In genomic region chr17:56547116-56547845, GRCm38 (mm10) we compare ENCODE assay signal across 10 mouse cellular contexts. TPM values are rescaled to one million over a fixed set of nuclear protein-coding genes. Genes with fewer than 3 reads are reported as not detected.
DNase-seq lines count a peak whose midpoint lies in the region; ATAC-seq and TF ChIP-seq lines count a peak whose summit lies in the region.
"Had no signal": no experiment of that assay in that cellular context is flagged by ENCODE, and none has a peak within 500 bp of the region (broad histone marks: within the 10 kb centered on the region; RNA-seq: fewer than 3 reads in every experiment).

No protein-coding gene starts in this region.

- no peak for TF ChIP-seq CTCF in left cerebral cortex, adult 2 months (IDR thresholded peaks at IDR 0.05)

- peak; percentile 10 to 11 for DNase-seq in left cerebral cortex, adult 2 months (ENCODE audit: extremely low spot score in 1 of 2, low spot score in 2 of 2)
- no peak for DNase-seq in left cerebral cortex, adult 11 months (ENCODE audit: low spot score)
- DNase-seq in cerebellum, postnatal 10 days = peak; percentile 94 to 97
- DNase-seq in gastrocnemius, postnatal 25 days = peak; percentile 49
- DNase-seq in retina, postnatal 1 day = peak; percentile 69
- no peak for DNase-seq in right cerebral cortex, postnatal 4 days
- DNase-seq: kidney, postnatal 36 days had no signal

- no peak overlapping the region for H3K4me3 ChIP-seq in left cerebral cortex, adult 2 months
- H3K4me3 ChIP-seq: liver, embryonic 15.5 days had no signal

- ATAC-seq in megakaryocyte, adult 5-6 weeks (ENCODE audit: poor library complexity, severe bottlenecking) = no peak

- intact Hi-C loops in left cerebral cortex, adult 2 months (cut with DNase I) = no loop called here

- H3K27ac ChIP-seq in left cerebral cortex, adult 2 months = no peak overlapping the region
- H3K27ac ChIP-seq: liver, embryonic 15.5 days had no signal

RNA-seq across cellular contexts. Expression of gene Gm20219, which starts 6.9 kb away (rescaled TPM):
- total RNA-seq in left cerebral cortex, adult 2 months (2021) = 1 to 10 TPM; 2.5 to 4.0 TPM
- under 1 TPM; 0.43 to 0.78 TPM for total RNA-seq in gastrocnemius, postnatal 25 days (2021)
- total RNA-seq in megakaryocyte, adult 5-6 weeks (2015) = 0.71 and 1.2 TPM in 2 replicates
- 0.44 and 0.49 TPM in 2 replicates for total RNA-seq in megakaryocyte, adult 5-6 weeks (2017)

RNA-seq across cellular contexts. Expression of gene Znrf4, which starts 35.0 kb away (rescaled TPM):
- total RNA-seq in left cerebral cortex, adult 2 months (2021) = not detected
- total RNA-seq in gastrocnemius, postnatal 25 days (2021) = not detected
- total RNA-seq in megakaryocyte, adult 5-6 weeks (2015) = not detected in 2 replicates
- not detected in 2 replicates for total RNA-seq in megakaryocyte, adult 5-6 weeks (2017)
- total RNA-seq: MEL had no signal

RNA-seq across cellular contexts. Expression of gene Safb2, which starts 37.1 kb away (rescaled TPM):
- 100 to 1,000 TPM; 133 to 148 TPM for total RNA-seq in left cerebral cortex, adult 2 months (2021)
- total RNA-seq in gastrocnemius, postnatal 25 days (2021) = 10 to 100 TPM; 29.7 to 35.6 TPM
- 54.5 and 68.8 TPM in 2 replicates for total RNA-seq in megakaryocyte, adult 5-6 weeks (2015)
- 78.1 and 92.6 TPM in 2 replicates for total RNA-seq in megakaryocyte, adult 5-6 weeks (2017)

RNA-seq across cellular contexts. Expression of gene Safb, which starts 37.3 kb away (rescaled TPM):
- 100 to 1,000 TPM; 160 to 168 TPM for total RNA-seq in left cerebral cortex, adult 2 months (2021)
- total RNA-seq in gastrocnemius, postnatal 25 days (2021) = 10 to 100 TPM; 36.8 to 43.8 TPM
- 53.5 and 59.6 TPM in 2 replicates for total RNA-seq in megakaryocyte, adult 5-6 weeks (2015)
- 65.8 and 76.1 TPM in 2 replicates for total RNA-seq in megakaryocyte, adult 5-6 weeks (2017)

Comparison
In these comparisons a context has a peak if more than half of its experiments do, and no peak if none do; other contexts are left out.
1. DNase-seq: peak in left cerebral cortex, adult 2 months (2 of 2), cerebellum, postnatal 10 days (2 of 2), gastrocnemius, postnatal 25 days (single experiment) and retina, postnatal 1 day (single experiment); none in left cerebral cortex, adult 11 months (single experiment) and right cerebral cortex, postnatal 4 days (single experiment).